Mouse (Mus musculus) midbrain, embryonic 16.5 days (tissue): ENCODE results near the gene Wars. TPM values are rescaled to one million over a fixed set of nuclear protein-coding genes. Genes with fewer than 3 reads are reported as not detected.

Source experiments
- ATAC-seq: fragments of 200-750 bp; cut with Nextera tagmentation; 2 replicates; pipeline ENCODE4 v1.8.0; 2017; ENCODE audit warnings: moderate TSS enrichment
- H3K27ac ChIP-seq: fragments of 300-500 bp; sonication (generic); 2 replicates; pipeline ENCODE4 v1.5.1; 2014; ENCODE audit warnings: mild to moderate bottlenecking, low read length, mixed read lengths
- H3K27me3 ChIP-seq: fragments of 300-500 bp; sonication (generic); 2 replicates; pipeline ENCODE4 v1.6.1; 2014; ENCODE audit warnings: low read depth, low read length, mixed read lengths; ENCODE audit not compliant: control insufficient read depth, insufficient read depth
- H3K36me3 ChIP-seq: fragments of 300-500 bp; sonication (generic); 2 replicates; pipeline ENCODE4 v1.6.1; 2014; ENCODE audit warnings: mild to moderate bottlenecking, low read length, moderate library complexity, mixed read lengths; ENCODE audit not compliant: control insufficient read depth, insufficient read depth
- H3K4me1 ChIP-seq: fragments of 300-500 bp; sonication (generic); 2 replicates; pipeline ENCODE4 v1.6.1; 2014; ENCODE audit warnings: mild to moderate bottlenecking, low read length, mixed read lengths; ENCODE audit not compliant: control insufficient read depth, insufficient read depth
- H3K4me2 ChIP-seq: fragments of 300-500 bp; sonication (generic); 2 replicates; pipeline ENCODE4 v1.6.1; 2014; ENCODE audit warnings: mild to moderate bottlenecking, low read length, mixed read lengths
- H3K4me3 ChIP-seq: fragments of 300-500 bp; sonication (generic); 2 replicates; pipeline ENCODE4 v1.5.1; 2014; ENCODE audit warnings: low read depth, mild to moderate bottlenecking, low read length, moderate library complexity, mixed read lengths
- H3K9ac ChIP-seq: fragments of 300-500 bp; sonication (generic); 2 replicates; pipeline ENCODE4 v1.6.1; 2014; ENCODE audit warnings: low read depth, low read length, mixed read lengths
- H3K9me3 ChIP-seq: fragments of 300-500 bp; sonication (generic); replicated peaks from 2 replicates; pipeline ENCODE4 v1.6.1; 2014; ENCODE audit warnings: mild to moderate bottlenecking, low read length, mixed read lengths; ENCODE audit not compliant: control insufficient read depth, poor library complexity, severe bottlenecking
- WGBS: fragments of 180-500 bp; shearing (Covaris S2); extraction: QIAGEN DNeasy Blood & Tissue Kit; methylation state at CpG from one replicate; pipeline ENCODE4 v1.1.7; 2014; 5-methylcytosine and 5-hydroxymethylcytosine counted together
- polyA plus RNA-seq: library from polyadenylated mRNA; unstranded; fragments of >200 nt; fragmentation: Nextera tagmentation; extraction: Ambion mirVana; gene quantifications from 2 replicates; pipeline ENCODE4 v1.2.1, GENCODE M21; 2015

The Wars gene
- polyA plus RNA-seq, 1 experiment from 2014 or later = 109 TPM

DNA sequence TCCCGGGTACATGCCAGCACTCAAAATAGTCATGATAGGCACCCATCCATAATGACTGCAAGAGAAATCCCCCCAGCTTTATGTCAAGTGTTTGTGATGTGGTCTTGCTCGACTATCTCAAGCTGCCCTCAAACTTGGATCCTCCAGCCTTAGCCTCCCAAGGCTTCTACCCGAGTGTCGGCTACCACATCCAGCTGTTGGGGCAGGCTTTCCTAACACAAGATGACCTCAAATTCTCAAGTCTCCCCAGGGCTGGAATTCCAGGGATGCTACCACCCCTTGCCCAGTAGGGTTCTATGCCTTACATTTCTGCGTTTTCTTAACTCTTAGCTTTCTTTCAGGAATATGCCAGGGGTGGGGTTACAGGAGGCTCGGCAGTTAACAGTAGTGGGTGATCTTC is 63.6 kb downstream of the Wars start:
- no peak overlapping the region for H3K4me2 ChIP-seq
- H3K9me3 ChIP-seq = no peaks in the 10 kb centered on the region
- H3K9ac ChIP-seq = no peak overlapping the region
- no peaks in the 10 kb centered on the region for H3K27me3 ChIP-seq
- H3K4me3 ChIP-seq = no peak overlapping the region
- no peak overlapping the region for H3K27ac ChIP-seq
- peaks cover 7% of the 10 kb centered on the region; the same call in 1 of the 2 replicates for H3K36me3 ChIP-seq
- H3K4me1 ChIP-seq = peaks cover 11% of the 10 kb centered on the region
- ATAC-seq = no peak
- 84% methylated on average over 6 of the region's 6 CpGs for WGBS

DNA sequence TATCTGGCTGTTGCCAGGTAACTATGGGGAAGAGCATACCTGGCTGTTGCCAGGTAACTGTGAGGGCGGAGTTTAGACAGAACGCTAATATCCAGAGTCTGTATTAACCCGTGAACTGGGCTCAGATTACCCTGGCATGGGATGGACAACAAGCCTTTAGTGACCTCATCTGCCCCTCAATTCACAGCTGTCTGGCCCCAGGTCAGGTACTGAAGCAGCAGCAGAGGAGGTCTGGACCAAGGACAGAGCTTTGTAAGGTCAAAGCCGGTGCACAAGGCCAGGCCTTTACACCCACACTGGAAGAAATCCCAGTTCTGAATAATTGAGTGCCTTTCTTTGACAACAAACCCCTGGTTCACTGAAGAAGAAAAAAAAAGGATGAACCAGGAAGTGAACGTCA is 64.3 kb downstream of the Wars start:
- WGBS = 84% methylated on average over 5 of the region's 5 CpGs
- Histone ChIP-seq H3K27me3 (no peaks in the 10 kb centered on the region), H3K4me3 (no peak overlapping the region), H3K36me3 (peaks cover 7% of the 10 kb centered on the region; the same call in 1 of the 2 replicates), H3K27ac (no peak overlapping the region), H3K9me3 (no peaks in the 10 kb centered on the region), H3K4me2 (no peak overlapping the region), H3K4me1 (peaks cover 6% of the 10 kb centered on the region), H3K9ac (no peak overlapping the region)
- ATAC-seq = no peak

- 90% methylated on average over 6 of the region's 6 CpGs for WGBS
- no peak overlapping the region for H3K4me3 ChIP-seq
- H3K9ac ChIP-seq = no peak overlapping the region
- no peaks in the 10 kb centered on the region for H3K4me1 ChIP-seq
- H3K4me2 ChIP-seq = no peak overlapping the region
- H3K27ac ChIP-seq = no peak overlapping the region
- no peaks in the 10 kb centered on the region for H3K9me3 ChIP-seq
- H3K36me3 ChIP-seq = peaks cover 7% of the 10 kb centered on the region; the same call in 1 of the 2 replicates
- no peaks in the 10 kb centered on the region for H3K27me3 ChIP-seq
- ATAC-seq = no peak
These were observed 66.3 kb downstream of the Wars start for GRCm38 (mm10) chr12:108827641-108828040.

GRCm38 (mm10) chr12:108826958-108827535 is 66.9 kb downstream of the Wars start:
- 95% methylated on average over 28 of the region's 28 CpGs for WGBS
- Histone ChIP-seq H3K27me3 (no peaks in the 10 kb centered on the region), H3K4me3 (no peak overlapping the region), H3K9ac (no peak overlapping the region), H3K36me3 (peaks cover 7% of the 10 kb centered on the region; the same call in 1 of the 2 replicates), H3K4me2 (no peak overlapping the region), H3K9me3 (no peaks in the 10 kb centered on the region), H3K4me1 (no peaks in the 10 kb centered on the region), H3K27ac (no peak overlapping the region)
- ATAC-seq = no peak

DNA sequence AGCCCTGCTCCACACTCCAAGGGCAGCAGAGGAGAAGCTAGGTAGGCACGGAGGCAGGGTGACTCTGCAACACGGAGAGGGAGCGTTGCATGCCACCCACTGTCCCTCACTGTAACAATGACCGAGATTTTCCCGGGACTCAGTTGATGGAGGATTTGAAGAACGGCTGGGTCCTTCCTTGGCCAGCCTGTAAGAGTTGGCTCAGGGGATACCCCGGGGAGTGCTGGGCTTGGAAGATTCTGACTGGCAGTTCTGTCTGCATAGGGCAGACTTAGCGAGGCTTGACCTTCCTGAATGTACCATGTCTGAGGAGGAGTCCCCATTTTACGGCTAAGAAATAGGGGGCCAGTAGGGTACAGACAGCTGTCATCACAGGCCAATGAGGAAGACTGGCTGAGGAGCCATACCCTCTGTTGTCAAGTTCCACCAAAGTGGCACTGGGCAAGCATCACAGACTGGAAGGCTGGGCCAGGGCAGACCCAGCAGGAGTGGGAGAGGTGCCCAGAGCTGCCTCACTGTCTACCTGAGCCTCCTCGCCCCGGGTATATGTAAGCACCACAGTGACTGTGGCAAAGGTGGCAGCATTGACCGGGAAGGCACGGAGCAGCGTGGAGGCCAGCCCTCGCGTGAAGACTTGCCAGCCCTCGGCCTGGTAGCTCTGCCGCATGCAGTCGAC is 67.6 kb downstream of the Wars start:
- Histone ChIP-seq H3K4me1 (no peaks in the 10 kb centered on the region), H3K9ac (no peak overlapping the region), H3K27ac (no peak overlapping the region), H3K4me3 (no peak overlapping the region), H3K4me2 (no peak overlapping the region), H3K36me3 (peaks cover 7% of the 10 kb centered on the region; the same call in 1 of the 2 replicates), H3K27me3 (no peaks in the 10 kb centered on the region), H3K9me3 (no peaks in the 10 kb centered on the region)
- 96% methylated on average over 19 of the region's 19 CpGs for WGBS
- no peak for ATAC-seq

- 93% methylated on average over 13 of the region's 13 CpGs for WGBS
- Histone ChIP-seq H3K9me3 (no peaks in the 10 kb centered on the region), H3K36me3 (peaks cover 7% of the 10 kb centered on the region; the same call in 1 of the 2 replicates), H3K4me1 (no peaks in the 10 kb centered on the region), H3K27ac (no peak overlapping the region), H3K4me2 (no peak overlapping the region), H3K27me3 (no peaks in the 10 kb centered on the region), H3K9ac (no peak overlapping the region), H3K4me3 (no peak overlapping the region)
- no peak for ATAC-seq
These were observed 68.3 kb downstream of the Wars start for GRCm38 (mm10) chr12:108825561-108826224.

DNA sequence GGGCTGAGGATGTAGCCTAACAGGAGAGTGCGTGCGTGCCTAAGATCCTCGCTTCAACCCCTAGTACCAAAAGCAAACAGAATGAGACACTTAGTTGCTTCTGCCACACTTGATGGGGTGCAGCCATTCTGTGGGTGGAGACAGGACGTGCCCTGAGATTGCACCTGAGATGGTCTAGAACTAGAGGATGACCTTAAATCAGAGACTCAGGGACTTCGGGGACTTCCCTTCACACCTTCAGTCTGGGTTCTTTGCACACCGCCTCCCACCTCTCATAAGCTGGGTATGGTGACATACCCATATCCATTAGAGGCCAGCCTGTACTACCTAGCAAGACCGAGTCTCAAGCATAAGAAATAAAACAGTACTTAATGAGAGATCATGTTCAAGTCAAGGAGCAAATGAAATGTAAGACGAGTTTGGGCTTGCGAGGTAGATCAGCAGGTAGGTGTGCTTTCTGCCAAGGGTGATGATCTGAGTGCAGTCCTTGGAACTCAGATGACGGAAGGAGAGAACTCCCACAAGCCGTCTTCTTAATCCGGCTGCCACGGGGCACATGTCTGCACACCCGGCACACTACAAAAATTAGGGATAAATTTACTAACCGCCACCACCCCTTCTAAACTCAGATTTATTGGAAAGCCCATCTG is 69.6 kb downstream of the Wars start:
- Histone ChIP-seq H3K4me2 (no peak overlapping the region), H3K27me3 (no peaks in the 10 kb centered on the region), H3K9me3 (no peaks in the 10 kb centered on the region), H3K4me1 (no peaks in the 10 kb centered on the region), H3K36me3 (peaks cover 7% of the 10 kb centered on the region; the same call in 1 of the 2 replicates), H3K4me3 (no peak overlapping the region), H3K27ac (no peak overlapping the region), H3K9ac (no peak overlapping the region)
- 92% methylated on average over 15 of the region's 15 CpGs for WGBS
- no peak for ATAC-seq

GRCm38 (mm10) chr12:108823036-108823435 is 70.9 kb downstream of the Wars start:
- H3K36me3 ChIP-seq = peaks cover 7% of the 10 kb centered on the region; the same call in 1 of the 2 replicates
- H3K9ac ChIP-seq = no peak overlapping the region
- 76% methylated on average over 8 of the region's 8 CpGs for WGBS
- no peak overlapping the region for H3K4me2 ChIP-seq
- no peaks in the 10 kb centered on the region for H3K9me3 ChIP-seq
- H3K27me3 ChIP-seq = no peaks in the 10 kb centered on the region
- H3K4me1 ChIP-seq = no peaks in the 10 kb centered on the region
- ATAC-seq = no peak
- no peak overlapping the region for H3K27ac ChIP-seq
- H3K4me3 ChIP-seq = no peak overlapping the region
